Mouse (Mus musculus) heart, adult 2 months (tissue): ENCODE results near the gene Cep170b. TPM values are rescaled to one million over a fixed set of nuclear protein-coding genes. Genes with fewer than 3 reads are reported as not detected.

ENCODE experiments used
- DNase-seq, 2 experiments: peaks; one replicate each; pipeline ENCODE4 v3.0.0; 2021
- H3K27ac ChIP-seq: fragments of 200-600 bp; 2 replicates; pipeline ENCODE4 v1.8.1; 2022
- H3K27me3 ChIP-seq: fragments of 200-500 bp; 2 replicates; pipeline ENCODE4 v1.6.1; 2012; ENCODE audit warnings: mild to moderate bottlenecking, low read length, inconsistent platforms, mixed read lengths; ENCODE audit not compliant: control insufficient read depth, insufficient read depth
- H3K36me3 ChIP-seq: fragments of 200-500 bp; 2 replicates; pipeline ENCODE4 v1.6.1; 2012; ENCODE audit warnings: low read length, inconsistent platforms; ENCODE audit not compliant: control insufficient read depth, insufficient read depth
- H3K4me1 ChIP-seq: fragments of 200-500 bp; 2 replicates; pipeline ENCODE4 v1.6.1; 2011; ENCODE audit warnings: low read length; ENCODE audit not compliant: control insufficient read depth, insufficient read depth
- H3K4me3 ChIP-seq: fragments of 200-600 bp; 2 replicates; pipeline ENCODE4 v1.8.1; 2022
- H3K79me2 ChIP-seq: fragments of 200-500 bp; replicated peaks from 2 replicates; pipeline ENCODE4 v1.6.1; 2012; ENCODE audit warnings: mild to moderate bottlenecking, inconsistent platforms, low read length, moderate library complexity, mixed read lengths; ENCODE audit not compliant: control insufficient read depth, insufficient read depth
- H3K9ac ChIP-seq: fragments of 200-500 bp; 2 replicates; pipeline ENCODE4 v1.6.1; 2012; ENCODE audit warnings: low read depth, mild to moderate bottlenecking, control low read depth, inconsistent platforms, low read length, mixed read lengths
- CTCF ChIP-seq: fragments of 200-600 bp; IDR thresholded peaks from 2 replicates; pipeline ENCODE4 v1.8.1; 2022; ENCODE audit warnings: antibody characterized with exemption, mild to moderate bottlenecking, moderate library complexity
- EP300 ChIP-seq: fragments of 200-500 bp; IDR thresholded peaks from 2 replicates; pipeline ENCODE4 v1.6.1; 2011; ENCODE audit warnings: low read depth, low read length, control low read depth; ENCODE audit not compliant: insufficient read depth
- POLR2A ChIP-seq: fragments of 200-500 bp; IDR thresholded peaks from 2 replicates; pipeline ENCODE4 v1.6.1; 2011; ENCODE audit warnings: mild to moderate bottlenecking, low read depth, low read length, control low read depth; ENCODE audit not compliant: insufficient read depth
- WGBS: fragments of 180-500 bp; shearing (Covaris S2); methylation state at CpG from one replicate; pipeline ENCODE4 v1.1.7; 2018; 5-methylcytosine and 5-hydroxymethylcytosine counted together
- intact Hi-C: fragments of 180-260 bp; cut with DNase I; formaldehyde crosslinking; loops from one replicate; pipeline ENCODE4 v1.15.1; 2025
- polyA plus RNA-seq: library from polyadenylated mRNA; depleted of rRNA; stranded (reverse); fragments of >200 nt; gene quantifications from 2 replicates; pipeline ENCODE4 v1.2.3, GENCODE M21; 2012
- total RNA-seq, 2 experiments: library from RNA; stranded (reverse); gene quantifications; 2 replicates each; pipeline ENCODE4 v1.2.3; 2021

Cep170b gene
- total and polyA plus RNA-seq, 3 experiments, result 10.7 to 11.5 (median 10.8) TPM

DNA sequence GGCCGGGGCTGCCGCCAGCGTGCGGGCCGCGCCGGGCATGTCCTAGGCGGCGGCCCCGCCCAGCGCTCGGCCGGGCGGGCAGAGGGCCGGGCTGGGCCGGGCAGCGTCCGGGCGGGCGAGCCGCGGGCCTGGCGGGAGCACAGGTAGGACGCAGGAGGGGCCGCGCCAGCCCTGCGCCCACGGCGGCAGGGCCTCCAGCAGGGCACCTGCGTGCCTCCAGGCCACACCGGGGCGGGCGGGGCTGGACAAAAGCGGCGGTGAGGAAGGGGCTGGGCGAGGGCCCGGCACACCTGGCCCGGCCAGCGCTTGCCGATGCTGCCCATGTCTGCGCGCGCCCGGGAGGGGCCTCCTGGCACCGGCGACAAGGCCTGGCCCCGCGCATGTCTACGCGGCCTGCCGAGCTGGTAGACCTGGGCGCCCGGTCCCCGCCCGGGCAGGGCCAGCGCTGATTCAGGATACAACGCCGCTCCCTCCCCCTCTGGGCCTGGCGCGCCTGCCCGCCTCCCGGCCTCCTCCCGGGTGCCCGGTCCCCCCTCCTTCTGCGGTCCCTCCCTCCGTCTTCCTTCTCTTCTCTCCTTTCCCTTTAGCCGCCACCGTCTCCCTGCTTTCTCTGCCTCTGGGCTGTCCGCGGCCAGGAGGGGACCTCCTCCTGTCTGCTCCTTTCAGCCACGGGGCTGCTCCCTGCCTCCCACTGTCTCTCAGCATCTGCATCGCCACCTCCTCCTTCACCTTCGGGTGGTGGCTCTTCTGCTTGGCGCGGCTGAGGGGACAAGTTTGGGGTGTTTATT lies 2.2 kb downstream of the Cep170b start:
- Histone ChIP-seq H3K4me3 (peak overlapping the region; percentile 71), H3K27ac (peak overlapping the region; percentile 56), H3K36me3 (no peaks in the 10 kb centered on the region), H3K27me3 (no peaks in the 10 kb centered on the region; the same call in 1 of the 2 replicates), H3K79me2 (no peaks in the 10 kb centered on the region), H3K9ac (peak overlapping the region; percentile 88), H3K4me1 (peaks cover 3% of the 10 kb centered on the region; the same call in 1 of the 2 replicates)
- DNase-seq, result peak; percentile 70 to 71
- no peak for TF ChIP-seq EP300
- TF ChIP-seq POLR2A, result no peak
- TF ChIP-seq CTCF, result no peak
- intact Hi-C loops, result no loop called here
- WGBS, result 1% methylated on average over 68 of the region's 75 CpGs

DNA sequence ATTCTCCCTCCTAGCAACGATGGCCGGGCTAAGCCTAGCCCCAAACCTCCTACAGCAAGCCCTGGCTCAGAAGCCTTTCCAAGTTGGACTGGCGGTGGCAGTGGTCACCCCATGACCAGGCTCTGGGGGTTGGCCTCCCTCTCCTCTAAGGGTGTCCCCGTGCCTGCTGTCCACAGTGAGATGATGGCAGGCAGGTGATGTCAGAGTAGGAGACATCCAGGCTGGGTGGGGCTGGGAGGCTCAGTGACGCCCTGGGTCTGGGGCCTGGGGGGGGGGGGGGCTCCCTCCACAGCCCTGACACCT lies 2.7 kb downstream of the Cep170b start:
- whole genome bisulfite sequencing, result 26% methylated on average over 5 of the region's 5 CpGs
- H3K27me3 ChIP-seq, result no peaks in the 10 kb centered on the region; the same call in 1 of the 2 replicates
- peak overlapping the region; percentile 71 for H3K4me3 ChIP-seq
- TF ChIP-seq CTCF, result no peak
- TF ChIP-seq POLR2A, result no peak
- TF ChIP-seq EP300, result no peak
- no peaks in the 10 kb centered on the region for H3K79me2 ChIP-seq
- H3K27ac ChIP-seq, result no peak overlapping the region
- no peak for DNase-seq
- H3K36me3 ChIP-seq, result no peaks in the 10 kb centered on the region
- H3K4me1 ChIP-seq, result peaks cover 3% of the 10 kb centered on the region; the same call in 1 of the 2 replicates
- intact Hi-C loops, result no loop called here
- H3K9ac ChIP-seq, result peak overlapping the region; percentile 88

- no peak overlapping the region for H3K4me3 ChIP-seq
Measured at GRCm38 (mm10) chr12:112723445-112723844, 3.2 kb downstream of the Cep170b start.

DNA sequence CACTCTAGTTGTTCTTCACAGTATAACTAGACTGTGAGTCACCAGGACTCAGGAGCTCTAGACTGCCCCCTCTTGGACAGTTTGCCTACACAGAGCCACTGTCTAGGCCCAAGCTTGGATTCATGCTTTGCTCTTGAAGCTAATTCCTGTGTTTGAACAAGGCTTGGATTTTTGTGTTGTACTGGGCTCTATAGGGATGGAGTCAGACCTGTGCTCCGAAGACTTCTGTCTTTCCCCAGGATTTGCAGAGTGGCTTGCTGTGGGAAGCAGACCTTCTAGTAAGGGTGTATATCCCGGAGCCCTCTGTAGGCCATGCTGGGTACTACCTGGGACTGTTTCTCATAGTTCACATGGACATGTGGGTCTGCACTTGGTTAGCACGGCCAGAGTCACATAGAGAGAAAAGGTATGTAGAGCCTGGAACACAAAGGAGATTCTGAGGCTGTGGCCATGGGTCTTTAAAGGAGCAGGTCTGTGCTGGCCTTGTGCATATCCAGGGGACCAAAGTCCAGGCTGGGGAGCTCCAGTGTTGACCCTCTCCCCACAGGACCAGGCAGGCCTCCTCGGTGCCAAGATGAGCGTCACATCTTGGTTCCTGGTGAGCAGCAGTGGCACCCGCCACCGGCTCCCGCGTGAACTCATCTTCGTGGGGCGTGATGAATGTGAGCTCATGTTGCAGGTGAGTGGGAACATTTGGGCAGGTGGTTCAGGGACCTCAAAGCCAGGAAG lies 4.0 kb downstream of the Cep170b start:
- H3K27ac ChIP-seq, result no peak overlapping the region
- DNase-seq, result peak; percentile 64 to 72
- intact Hi-C loops, result no loop called here
- no peak overlapping the region for H3K4me3 ChIP-seq
- H3K9ac ChIP-seq, result no peak overlapping the region
- TF ChIP-seq EP300 (no peak), POLR2A (no peak), CTCF (peak; percentile 77)
- no peaks in the 10 kb centered on the region for H3K36me3 ChIP-seq
- H3K4me1 ChIP-seq, result peaks cover 3% of the 10 kb centered on the region; the same call in 1 of the 2 replicates
- 81% methylated on average over 11 of the region's 11 CpGs for WGBS
- H3K27me3 ChIP-seq, result no peaks in the 10 kb centered on the region; the same call in 1 of the 2 replicates
- H3K79me2 ChIP-seq, result no peaks in the 10 kb centered on the region

More at GRCm38 (mm10) chr12:112723445-112723844, 3.2 kb downstream of the Cep170b start:
- H3K27ac ChIP-seq, result no peak overlapping the region
- H3K9ac ChIP-seq, result no peak overlapping the region
- H3K4me1 ChIP-seq, result peaks cover 3% of the 10 kb centered on the region; the same call in 1 of the 2 replicates
- intact Hi-C loops, result no loop called here
- WGBS, result 98% methylated on average over 6 of the region's 6 CpGs
- DNase-seq, result no peak
- no peaks in the 10 kb centered on the region; the same call in 1 of the 2 replicates for H3K27me3 ChIP-seq
- no peaks in the 10 kb centered on the region for H3K36me3 ChIP-seq
- TF ChIP-seq POLR2A, result no peak
- H3K79me2 ChIP-seq, result no peaks in the 10 kb centered on the region

DNA sequence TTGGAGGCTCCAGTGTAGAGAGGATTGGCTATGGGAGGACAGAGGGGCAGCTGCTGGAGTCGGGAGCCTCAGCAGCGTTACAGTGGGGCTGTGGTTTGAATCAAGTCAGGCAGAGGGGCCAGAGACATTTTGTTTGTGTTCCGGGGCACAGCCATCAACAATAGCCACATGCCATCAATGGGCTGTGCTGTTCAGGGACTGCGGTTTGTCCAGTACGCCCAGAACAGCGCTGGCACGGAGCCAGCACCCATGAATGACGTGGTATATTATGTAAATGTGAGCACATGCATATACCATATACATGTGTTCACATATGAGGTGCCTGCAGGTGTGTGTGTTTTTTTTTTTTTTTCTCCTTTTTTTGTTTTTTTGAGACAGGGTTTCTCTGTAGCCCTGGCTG lies 7.5 kb downstream of the Cep170b start:
- 69% methylated on average over 8 of the region's 8 CpGs for WGBS
- Histone ChIP-seq H3K79me2 (no peaks in the 10 kb centered on the region), H3K27ac (no peak overlapping the region), H3K36me3 (no peaks in the 10 kb centered on the region), H3K27me3 (no peaks in the 10 kb centered on the region), H3K4me3 (no peak overlapping the region), H3K9ac (no peak overlapping the region), H3K4me1 (peaks cover 2% of the 10 kb centered on the region; the same call in 1 of the 2 replicates)
- no peak for DNase-seq
- TF ChIP-seq CTCF (no peak), EP300 (no peak), POLR2A (no peak)
- intact Hi-C loops, result no loop called here

GRCm38 (mm10) chr12:112730808-112731207 lies 10.6 kb downstream of the Cep170b start:
- H3K4me1 ChIP-seq, result no peaks in the 10 kb centered on the region
- TF ChIP-seq POLR2A, result no peak
- TF ChIP-seq EP300, result no peak
- no peak for TF ChIP-seq CTCF
- H3K9ac ChIP-seq, result no peak overlapping the region
- WGBS, result 83% methylated on average over 14 of the region's 14 CpGs
- no peak for DNase-seq
- no peaks in the 10 kb centered on the region for H3K79me2 ChIP-seq
- intact Hi-C loops, result no loop called here
- H3K4me3 ChIP-seq, result no peak overlapping the region
- no peaks in the 10 kb centered on the region for H3K36me3 ChIP-seq
- no peak overlapping the region for H3K27ac ChIP-seq
- H3K27me3 ChIP-seq, result no peaks in the 10 kb centered on the region
